Mouse (Mus musculus) CH12.LX (cell line): Measurements from ENCODE around the gene Rnf213. TPM values are rescaled to one million over a fixed set of nuclear protein-coding genes. Genes with fewer than 3 reads are reported as not detected.

Experiments used
- DNase-seq: peaks from one replicate; pipeline ENCODE4 v3.0.0-alpha.2; 2013; ENCODE audit errors: extremely low read depth
- H3K27ac ChIP-seq: 2 replicates; pipeline ENCODE4 v1.5.1; 2012; ENCODE audit warnings: low read depth, mild to moderate bottlenecking, control low read depth, moderate library complexity; ENCODE audit not compliant: insufficient read depth
- H3K27me3 ChIP-seq: replicated peaks from 2 replicates; pipeline ENCODE3; 2012; ENCODE audit warnings: inconsistent platforms
- H3K36me3 ChIP-seq, 2 experiments: replicated peaks in 1 of 2; 2 replicates each; pipeline versions ENCODE3 to v1.6.1; 2012; ENCODE audit warnings: inconsistent platforms in 1 of 2, low read length in 1 of 2, mild to moderate bottlenecking in 1 of 2, mixed read lengths in 1 of 2, moderate library complexity in 1 of 2; ENCODE audit not compliant: control insufficient read depth in 1 of 2, insufficient read depth in 1 of 2
- H3K4me1 ChIP-seq, 2 experiments: 2 replicates each; pipeline ENCODE4 v1.6.1; 2012; ENCODE audit warnings: inconsistent platforms in 1 of 2, moderate library complexity in 1 of 2; ENCODE audit not compliant: insufficient read depth in 2 of 2, control insufficient read depth in 1 of 2
- H3K4me2 ChIP-seq: 2 replicates; pipeline ENCODE4 v1.6.1; 2012; ENCODE audit warnings: low read depth, mild to moderate bottlenecking, control low read depth; ENCODE audit not compliant: poor library complexity, insufficient read depth, severe bottlenecking
- H3K4me3 ChIP-seq, 3 experiments: fragments of 150-350 bp in 1 of 3; sonication (generic) in 1 of 3; replicated peaks in 1 of 3; 2 replicates each; pipeline versions ENCODE3 to v1.5.1; 2011 to 2012; ENCODE audit warnings: low read depth in 2 of 3, low read length in 2 of 3, mild to moderate bottlenecking in 2 of 3, moderate library complexity in 2 of 3, control low read depth in 1 of 3, improper control_type of control experiment in 1 of 3, inconsistent platforms in 1 of 3, mixed read lengths in 1 of 3; ENCODE audit not compliant: poor library complexity in 1 of 3
- H3K79me2 ChIP-seq: replicated peaks from 2 replicates; pipeline ENCODE4 v1.6.1; 2012; ENCODE audit warnings: mild to moderate bottlenecking, moderate library complexity; ENCODE audit not compliant: control insufficient read depth, poor library complexity, insufficient read depth, severe bottlenecking; ENCODE audit errors: extremely low read depth
- H3K9ac ChIP-seq: 2 replicates; pipeline ENCODE4 v1.6.1; 2012; ENCODE audit warnings: low read depth, mild to moderate bottlenecking, control low read depth, moderate library complexity; ENCODE audit not compliant: insufficient read depth
- H3K9me3 ChIP-seq: replicated peaks from 2 replicates; pipeline ENCODE3; 2012; ENCODE audit warnings: low read length, inconsistent platforms, mixed read lengths
- BHLHE40 ChIP-seq: IDR thresholded peaks from 2 replicates; pipeline ENCODE4 v1.6.1; 2011; ENCODE audit warnings: mild to moderate bottlenecking, low read depth, low read length, improper control_type of control experiment
- CHD1 ChIP-seq: IDR thresholded peaks from 2 replicates; pipeline ENCODE4 v1.6.1; 2012; ENCODE audit warnings: low read depth, low read length, improper control_type of control experiment, inconsistent platforms
- E2F4 ChIP-seq: IDR thresholded peaks from 2 replicates; pipeline ENCODE4 v1.6.1; 2011; ENCODE audit warnings: low read depth, low read length, improper control_type of control experiment; ENCODE audit not compliant: insufficient replicate concordance
- ETS1 ChIP-seq: conservative IDR thresholded peaks from 2 replicates; pipeline ENCODE4 v1.6.1; 2012; ENCODE audit warnings: low read depth, mild to moderate bottlenecking, inconsistent platforms, low read length, improper control_type of control experiment, moderate library complexity
- GABPA ChIP-seq: IDR thresholded peaks from 2 replicates; pipeline ENCODE4 v1.6.1; 2012; ENCODE audit warnings: low read depth, low read length, improper control_type of control experiment, inconsistent platforms; ENCODE audit not compliant: insufficient replicate concordance
- HCFC1 ChIP-seq: IDR thresholded peaks from 2 replicates; pipeline ENCODE4 v1.6.1; 2012; ENCODE audit warnings: low read depth, mild to moderate bottlenecking, inconsistent platforms, low read length, improper control_type of control experiment
- IRF4 ChIP-seq: IDR thresholded peaks from 2 replicates; pipeline ENCODE4 v1.6.1; 2014; ENCODE audit warnings: low read depth, mild to moderate bottlenecking, inconsistent platforms, low read length, improper control_type of control experiment
- JUN ChIP-seq: IDR thresholded peaks from 2 replicates; pipeline ENCODE4 v1.6.1; 2011; ENCODE audit warnings: low read depth, mild to moderate bottlenecking, low read length, improper control_type of control experiment, moderate library complexity; ENCODE audit not compliant: insufficient read depth
- JUND ChIP-seq: conservative IDR thresholded peaks from 2 replicates; pipeline ENCODE4 v1.6.1; 2011; ENCODE audit warnings: low read depth, low read length, improper control_type of control experiment
- KAT2A ChIP-seq: IDR thresholded peaks from 2 replicates; pipeline ENCODE4 v1.6.1; 2012; ENCODE audit warnings: low read length, improper control_type of control experiment, inconsistent platforms; ENCODE audit not compliant: insufficient replicate concordance
- MAFK ChIP-seq: IDR thresholded peaks from 2 replicates; pipeline ENCODE4 v1.6.1; 2011; ENCODE audit warnings: low read length, improper control_type of control experiment; ENCODE audit not compliant: insufficient replicate concordance
- MAX ChIP-seq: IDR thresholded peaks from 2 replicates; pipeline ENCODE4 v1.6.1; 2011; ENCODE audit warnings: low read length, improper control_type of control experiment
- RAD21 ChIP-seq: IDR thresholded peaks from 2 replicates; pipeline ENCODE4 v1.6.1; 2011; ENCODE audit warnings: low read depth, mild to moderate bottlenecking, low read length, improper control_type of control experiment, moderate library complexity
- RCOR1 ChIP-seq: conservative IDR thresholded peaks from 2 replicates; pipeline ENCODE4 v1.6.1; 2012; ENCODE audit warnings: low read depth, mild to moderate bottlenecking, inconsistent platforms, low read length, improper control_type of control experiment
- TBP ChIP-seq: conservative IDR thresholded peaks from 2 replicates; pipeline ENCODE4 v1.6.1; 2011; ENCODE audit warnings: low read depth, low read length, improper control_type of control experiment
- TCF12 ChIP-seq: IDR thresholded peaks from 2 replicates; pipeline ENCODE4 v1.6.1; 2014; ENCODE audit warnings: low read depth, mild to moderate bottlenecking, inconsistent platforms, low read length, improper control_type of control experiment
- UBTF ChIP-seq: IDR thresholded peaks from 2 replicates; pipeline ENCODE4 v1.6.1; 2012; ENCODE audit warnings: low read depth, mild to moderate bottlenecking, inconsistent platforms, low read length, improper control_type of control experiment, moderate library complexity
- USF1 ChIP-seq: IDR thresholded peaks from 2 replicates; pipeline ENCODE4 v1.6.1; 2014; ENCODE audit warnings: low read depth, mild to moderate bottlenecking, inconsistent platforms, low read length, improper control_type of control experiment
- USF2 ChIP-seq: conservative IDR thresholded peaks from 2 replicates; pipeline ENCODE4 v1.6.1; 2011; ENCODE audit warnings: low read depth, low read length, improper control_type of control experiment
- ZC3H11A ChIP-seq: IDR thresholded peaks from 2 replicates; pipeline ENCODE4 v1.6.1; 2012; ENCODE audit warnings: low read depth, mild to moderate bottlenecking, inconsistent platforms, low read length, improper control_type of control experiment
- ZKSCAN1 ChIP-seq: IDR thresholded peaks from 2 replicates; pipeline ENCODE4 v1.6.1; 2012; ENCODE audit warnings: low read depth, inconsistent platforms, low read length, improper control_type of control experiment, borderline replicate concordance
- ZNF384 ChIP-seq: IDR thresholded peaks from 2 replicates; pipeline ENCODE4 v1.6.1; 2012; ENCODE audit warnings: low read depth, low read length, improper control_type of control experiment, inconsistent platforms
- dilution Hi-C: fragments of 300-500 bp; cut with MboI; formaldehyde crosslinking; loops from 2 replicates; pipeline ENCODE4 v1.14.3; 2020; ENCODE audit warnings: low sequenced_read_pairs; ENCODE audit not compliant: extremely low pct_unique_long_range_greater_than_20kb, extremely low pct_ligation_motif_present
- in situ Hi-C: fragments of 300-500 bp; cut with MboI; formaldehyde crosslinking; loops from 3 replicates; pipeline ENCODE4 v1.14.3; 2019; ENCODE audit warnings: low sequenced_read_pairs, low pct_ligation_motif_present, low pct_unique_long_range_greater_than_20kb, mixed read lengths
- polyA plus RNA-seq: library from polyadenylated mRNA; unstranded; fragments of >175 nt; gene quantifications from 2 replicates; pipeline ENCODE4 v1.2.1, GENCODE M21; 2012; ENCODE audit warnings: low read depth; ENCODE audit not compliant: insufficient read length
- total RNA-seq, 2 experiments: library from RNA; depleted of rRNA; stranded (reverse); fragments of 300-350 nt in 1 of 2; fragments of >200 nt in 1 of 2; gene quantifications; 2 replicates each; pipeline ENCODE4 v1.2.3; 2012 to 2014

Rnf213 gene
- total and polyA plus RNA-seq, 3 experiments = 4.2 to 23.2 (median 11.2) TPM

DNA sequence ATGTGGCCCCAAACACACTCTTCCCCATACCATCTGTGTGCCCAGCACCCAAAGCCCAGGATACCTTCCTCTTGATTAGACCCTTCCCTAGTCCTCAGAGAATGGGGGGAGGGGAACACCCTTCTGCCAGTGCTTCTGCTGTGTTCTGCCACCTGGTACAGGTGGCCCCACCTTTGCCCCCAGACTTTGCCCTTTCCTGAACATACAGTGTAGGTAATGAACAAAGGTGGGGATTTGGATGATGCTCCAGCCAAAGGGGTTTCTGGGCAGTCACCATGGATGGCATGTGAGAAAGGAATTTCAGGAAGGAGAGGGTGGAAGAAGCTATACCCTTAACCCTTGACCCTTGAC lies 127.8 kb downstream of the Rnf213 start:
- dilution Hi-C loops (no loop called here), in situ Hi-C loops (no loop called here)
- H3K4me3 ChIP-seq = no peak overlapping the region
- H3K36me3 ChIP-seq = no peaks in the 10 kb centered on the region
- peaks cover 3% of the 10 kb centered on the region for H3K9me3 ChIP-seq
- no peak for DNase-seq
- TF ChIP-seq ZKSCAN1 (no peak), TBP (no peak), RAD21 (no peak), UBTF (no peak), ZC3H11A (no peak), JUN (no peak), MAX (no peak), HCFC1 (no peak)
- H3K27me3 ChIP-seq = peaks cover 89% of the 10 kb centered on the region
- no peaks in the 10 kb centered on the region for H3K79me2 ChIP-seq
- H3K4me2 ChIP-seq = no peak overlapping the region
- H3K27ac ChIP-seq = no peak overlapping the region
- no peak overlapping the region for H3K9ac ChIP-seq
- H3K4me1 ChIP-seq = peaks cover 1 to 3% of the 10 kb centered on the region in 2 experiments

DNA sequence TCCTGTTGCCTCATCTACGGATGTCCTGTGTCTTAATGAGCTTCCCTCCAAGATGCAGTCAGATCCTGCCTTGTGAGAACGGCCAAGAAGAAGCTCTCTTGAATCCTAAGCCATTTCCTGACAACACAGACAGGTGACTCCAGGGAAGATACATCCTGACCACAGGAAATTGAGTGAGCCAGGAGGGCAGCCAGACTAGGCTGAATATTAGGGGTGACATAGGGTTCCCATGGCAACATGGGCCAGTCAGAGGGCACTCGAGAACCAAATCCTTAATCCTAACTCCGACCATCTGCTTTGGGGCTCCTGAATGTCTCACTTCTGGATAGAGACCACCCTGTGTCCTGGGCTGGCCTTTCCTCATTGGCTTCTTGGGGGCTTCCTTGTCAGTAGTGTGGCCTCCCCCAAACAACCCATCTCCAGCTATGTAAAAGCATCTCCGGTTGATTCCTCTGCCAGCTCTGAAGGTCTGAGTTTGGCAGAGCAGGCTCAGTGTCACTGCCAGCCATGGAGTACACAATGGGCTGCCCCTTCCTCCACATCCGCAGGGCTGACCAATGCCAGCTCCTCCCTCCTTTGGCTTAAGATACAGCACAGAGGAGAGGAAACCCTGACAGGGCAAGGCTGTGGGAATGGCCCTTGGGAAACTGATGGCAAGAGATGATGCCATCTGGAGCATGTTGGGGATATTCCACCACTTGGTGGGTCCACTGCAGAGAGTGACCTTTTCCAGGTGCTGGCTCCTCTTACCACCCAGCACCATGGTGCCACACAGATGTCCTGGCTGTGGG lies 129.2 kb downstream of the Rnf213 start:
- Histone ChIP-seq H3K9me3 (peaks cover 3% of the 10 kb centered on the region), H3K9ac (no peak overlapping the region), H3K36me3 (no peaks in the 10 kb centered on the region), H3K4me3 (no peak overlapping the region), H3K4me1 (peaks cover 8 to 9% of the 10 kb centered on the region in 2 experiments), H3K27ac (no peak overlapping the region), H3K27me3 (peaks cover 86% of the 10 kb centered on the region), H3K4me2 (no peak overlapping the region), H3K79me2 (no peaks in the 10 kb centered on the region)
- TF ChIP-seq KAT2A (no peak), USF1 (no peak), TCF12 (no peak), BHLHE40 (no peak), TBP (no peak), E2F4 (no peak), USF2 (no peak), RAD21 (no peak), IRF4 (no peak), RCOR1 (no peak), HCFC1 (no peak), ZC3H11A (no peak), ZKSCAN1 (no peak), ETS1 (no peak), CHD1 (no peak), GABPA (no peak), MAFK (no peak), JUN (no peak), JUND (no peak), ZNF384 (no peak)
- in situ Hi-C loops = no loop called here
- dilution Hi-C loops = no loop called here
- DNase-seq = no peak
